Mouse (Mus musculus) central nervous system, embryonic 11.5 days (tissue): ENCODE data around the gene Rbm7. TPM values are rescaled to one million over a fixed set of nuclear protein-coding genes. Genes with fewer than 3 reads are reported as not detected.

Experiments
- polyA plus RNA-seq: library from polyadenylated mRNA; depleted of rRNA; stranded (reverse); fragments of >200 nt; gene quantifications from 2 replicates; pipeline ENCODE4 v1.2.3, GENCODE M21; 2012; rRNA removed

Rbm7 gene
- polyA plus RNA-seq: 28.1 and 57.4 TPM in 2 replicates

GRCm38 (mm10) chr9:48494817-48495547 lies at the start of gene Rbm7, which contains the start of gene Gm5617:
Gene Rbm7 (minus strand): TSS chr9:48495299.
Gene Gm5617 (plus strand): TSS chr9:48495442.

GRCm38 (mm10) chr9:48480411-48481213 lies 14.5 kb downstream of the Rbm7 start, which contains the start of gene Rexo2:
Gene Rexo2 (minus strand): TSS chr9:48480623.

Other genes with a start within 250 kb of the Rbm7 start
- 6.0 and 7.6 TPM in 2 replicates for gene Nxpe2, start 141.8 kb downstream of the Rbm7 start, polyA plus RNA-seq
- 77.8 and 93.3 TPM in 2 replicates for gene Rexo2, start 14.7 kb downstream of the Rbm7 start, polyA plus RNA-seq
- 20.3 and 29.4 TPM in 2 replicates for gene Gm5617, start 143 bp upstream of the Rbm7 start, polyA plus RNA-seq
- 0.58 and 1.0 TPM in 2 replicates for gene Nnmt, start 109.9 kb upstream of the Rbm7 start, polyA plus RNA-seq